Mouse (Mus musculus) stomach, embryonic 15.5 days (tissue): ENCODE results near the gene Chd9. TPM values are rescaled to one million over a fixed set of nuclear protein-coding genes. Genes with fewer than 3 reads are reported as not detected.

ENCODE experiments used
- ATAC-seq: fragments of 200-750 bp; cut with Nextera tagmentation; 2 replicates; pipeline ENCODE4 v1.8.0; 2017; ENCODE audit warnings: low read depth, moderate number of reproducible peaks, moderate TSS enrichment; ENCODE audit not compliant: insufficient read depth, low FRiP score
- H3K27ac ChIP-seq: fragments of 300-500 bp; sonication (generic); 2 replicates; pipeline ENCODE4 v1.5.1; 2015; ENCODE audit warnings: mild to moderate bottlenecking, inconsistent platforms
- H3K27me3 ChIP-seq: fragments of 300-500 bp; sonication (generic); replicated peaks from 2 replicates; pipeline ENCODE4 v1.6.1; 2015; ENCODE audit warnings: inconsistent platforms
- H3K36me3 ChIP-seq: fragments of 300-500 bp; sonication (generic); 2 replicates; pipeline ENCODE4 v1.6.1; 2015; ENCODE audit warnings: inconsistent platforms
- H3K4me1 ChIP-seq: fragments of 300-500 bp; sonication (generic); 2 replicates; pipeline ENCODE4 v1.6.1; 2015; ENCODE audit warnings: inconsistent platforms
- H3K4me2 ChIP-seq: fragments of 300-500 bp; sonication (generic); 2 replicates; pipeline ENCODE4 v1.6.1; 2015; ENCODE audit warnings: mild to moderate bottlenecking, inconsistent platforms
- H3K4me3 ChIP-seq: fragments of 300-500 bp; sonication (generic); replicated peaks from 2 replicates; pipeline ENCODE4 v1.5.1; 2015; ENCODE audit warnings: inconsistent platforms
- H3K9ac ChIP-seq: fragments of 300-500 bp; sonication (generic); 2 replicates; pipeline ENCODE4 v1.6.1; 2015; ENCODE audit warnings: inconsistent platforms
- H3K9me3 ChIP-seq: fragments of 300-500 bp; sonication (generic); 2 replicates; pipeline ENCODE4 v1.6.1; 2016; ENCODE audit warnings: inconsistent platforms
- WGBS: fragments of 180-500 bp; shearing (Covaris S2); methylation state at CpG from one replicate; pipeline ENCODE4 v1.1.7; 2015; 5-methylcytosine and 5-hydroxymethylcytosine counted together
- polyA plus RNA-seq: library from polyadenylated mRNA; unstranded; fragments of >200 nt; fragmentation: Nextera tagmentation; extraction: Ambion mirVana; gene quantifications from 2 replicates; pipeline ENCODE4 v1.2.1, GENCODE M21; 2015

Gene Chd9
- polyA plus RNA-seq, 1 experiment from 2014 or later: 185 TPM

- Histone ChIP-seq H3K4me2 (peak overlapping the region; percentile 25), H3K9me3 (no peaks in the 10 kb centered on the region), H3K36me3 (no peaks in the 10 kb centered on the region), H3K4me1 (peaks cover 18% of the 10 kb centered on the region), H3K4me3 (no peak overlapping the region), H3K9ac (no peak overlapping the region), H3K27me3 (no peaks in the 10 kb centered on the region), H3K27ac (peak overlapping the region; percentile 93)
- WGBS: 11% methylated on average over 9 of the region's 9 CpGs
- ATAC-seq: peak; percentile 70
Observed at GRCm38 (mm10) chr8:90862038-90862437, 33.9 kb downstream of the Chd9 start.

GRCm38 (mm10) chr8:90867061-90867460 is 38.9 kb downstream of the Chd9 start:
- H3K4me2 ChIP-seq: no peak overlapping the region
- no peak overlapping the region for H3K4me3 ChIP-seq
- no peak overlapping the region for H3K27ac ChIP-seq
- H3K4me1 ChIP-seq: peaks cover 31% of the 10 kb centered on the region
- no peak overlapping the region for H3K9ac ChIP-seq
- H3K27me3 ChIP-seq: no peaks in the 10 kb centered on the region
- no peaks in the 10 kb centered on the region for H3K9me3 ChIP-seq
- WGBS: 92% methylated on average over 2 of the region's 2 CpGs
- no peak for ATAC-seq
- H3K36me3 ChIP-seq: no peaks in the 10 kb centered on the region

- H3K27ac ChIP-seq: peak overlapping the region; percentile 92
- H3K9ac ChIP-seq: no peak overlapping the region
- H3K27me3 ChIP-seq: no peaks in the 10 kb centered on the region
- 92% methylated on average over 4 of the region's 4 CpGs for WGBS
- no peak overlapping the region for H3K4me2 ChIP-seq
- no peak overlapping the region for H3K4me3 ChIP-seq
- H3K9me3 ChIP-seq: no peaks in the 10 kb centered on the region
- H3K4me1 ChIP-seq: peaks cover 27% of the 10 kb centered on the region
- H3K36me3 ChIP-seq: no peaks in the 10 kb centered on the region
- ATAC-seq: no peak
Observed at GRCm38 (mm10) chr8:90867911-90868310, 39.8 kb downstream of the Chd9 start.

- WGBS: 57% methylated on average over 4 of the region's 4 CpGs
- ATAC-seq: no peak
- Histone ChIP-seq H3K9me3 (no peaks in the 10 kb centered on the region), H3K4me3 (no peak overlapping the region), H3K27ac (peak overlapping the region; percentile 92), H3K4me2 (no peak overlapping the region), H3K27me3 (no peaks in the 10 kb centered on the region), H3K9ac (no peak overlapping the region), H3K36me3 (no peaks in the 10 kb centered on the region), H3K4me1 (peaks cover 27% of the 10 kb centered on the region)
Observed at GRCm38 (mm10) chr8:90868334-90868733, 40.2 kb downstream of the Chd9 start.

- Histone ChIP-seq H3K9me3 (no peaks in the 10 kb centered on the region), H3K9ac (no peak overlapping the region), H3K27me3 (no peaks in the 10 kb centered on the region), H3K4me2 (peak overlapping the region; percentile 38), H3K36me3 (no peaks in the 10 kb centered on the region), H3K4me1 (peaks cover 27% of the 10 kb centered on the region), H3K27ac (peak overlapping the region; percentile 92), H3K4me3 (no peak overlapping the region)
- 46% methylated on average over 18 of the region's 18 CpGs for WGBS
- ATAC-seq: peak; percentile 74
Observed at GRCm38 (mm10) chr8:90869071-90869919, 41.1 kb downstream of the Chd9 start.

GRCm38 (mm10) chr8:90869920-90870777 is 42.0 kb downstream of the Chd9 start:
- WGBS: 19% methylated on average over 22 of the region's 22 CpGs
- H3K4me1 ChIP-seq: peaks cover 27% of the 10 kb centered on the region
- H3K9ac ChIP-seq: no peak overlapping the region
- no peak overlapping the region for H3K4me3 ChIP-seq
- H3K27me3 ChIP-seq: no peaks in the 10 kb centered on the region
- H3K4me2 ChIP-seq: peak overlapping the region; percentile 38
- H3K9me3 ChIP-seq: no peaks in the 10 kb centered on the region
- peak overlapping the region; percentile 92 for H3K27ac ChIP-seq
- no peaks in the 10 kb centered on the region for H3K36me3 ChIP-seq
- ATAC-seq: no peak; the same call in 1 of the 2 replicates

- no peaks in the 10 kb centered on the region for H3K36me3 ChIP-seq
- whole genome bisulfite sequencing: 61% methylated on average over 6 of the region's 6 CpGs
Observed at GRCm38 (mm10) chr8:90871375-90872080, 43.4 kb downstream of the Chd9 start.

GRCm38 (mm10) chr8:90873051-90873450 is 44.9 kb downstream of the Chd9 start:
- ATAC-seq: no peak
- no peak overlapping the region for H3K4me2 ChIP-seq
- peaks cover 45% of the 10 kb centered on the region for H3K4me1 ChIP-seq
- no peak overlapping the region for H3K4me3 ChIP-seq
- no peaks in the 10 kb centered on the region for H3K27me3 ChIP-seq
- no peak overlapping the region for H3K27ac ChIP-seq
- H3K9me3 ChIP-seq: no peaks in the 10 kb centered on the region
- 83% methylated on average over 4 of the region's 4 CpGs for WGBS
- H3K36me3 ChIP-seq: no peaks in the 10 kb centered on the region
- H3K9ac ChIP-seq: no peak overlapping the region

More at GRCm38 (mm10) chr8:90871375-90872080, 43.4 kb downstream of the Chd9 start:
- H3K27ac ChIP-seq: peak overlapping the region; percentile 7; the same call in 1 of the 2 replicates
- H3K27me3 ChIP-seq: no peaks in the 10 kb centered on the region
- ATAC-seq: no peak
- H3K4me2 ChIP-seq: no peak overlapping the region
- H3K9me3 ChIP-seq: no peaks in the 10 kb centered on the region
- no peak overlapping the region for H3K9ac ChIP-seq
- H3K4me3 ChIP-seq: no peak overlapping the region
- peaks cover 35% of the 10 kb centered on the region for H3K4me1 ChIP-seq

GRCm38 (mm10) chr8:90876213-90876721 is 48.1 kb downstream of the Chd9 start:
- 10% methylated on average over 12 of the region's 12 CpGs for WGBS
- no peaks in the 10 kb centered on the region for H3K36me3 ChIP-seq
- peak overlapping the region; percentile 87 for H3K27ac ChIP-seq
- peak overlapping the region; percentile 91 for H3K4me2 ChIP-seq
- H3K4me3 ChIP-seq: peak overlapping the region; percentile 50
- H3K27me3 ChIP-seq: no peaks in the 10 kb centered on the region
- H3K9me3 ChIP-seq: no peaks in the 10 kb centered on the region
- peaks cover 27% of the 10 kb centered on the region for H3K4me1 ChIP-seq
- peak; percentile 56; the same call in 1 of the 2 replicates for ATAC-seq
- no peak overlapping the region for H3K9ac ChIP-seq

- Histone ChIP-seq H3K27me3 (no peaks in the 10 kb centered on the region), H3K4me1 (peaks cover 27% of the 10 kb centered on the region), H3K36me3 (no peaks in the 10 kb centered on the region), H3K27ac (peak overlapping the region; percentile 87), H3K9ac (peak overlapping the region; percentile 54), H3K4me3 (peak overlapping the region; percentile 50), H3K9me3 (no peaks in the 10 kb centered on the region), H3K4me2 (peak overlapping the region; percentile 91)
- ATAC-seq: peak; percentile 63
- WGBS: 2% methylated on average over 24 of the region's 24 CpGs
Observed at GRCm38 (mm10) chr8:90876722-90877429, 48.7 kb downstream of the Chd9 start.
